Mouse (Mus musculus) megakaryocyte-erythroid progenitor cell, adult 5-6 weeks (primary cell): ENCODE measurements around the gene Fam171a2. TPM values are rescaled to one million over a fixed set of nuclear protein-coding genes. Genes with fewer than 3 reads are reported as not detected.
A peak's percentile ranks its signal among the peaks of the same experiment; 100 is the strongest.
"Not testable (repeated sequence)": the region's sequence is repeated elsewhere in the genome, so short reads cannot be mapped to it uniquely, and the experiment has no call there.

Experiments
- ATAC-seq: replicated peaks from 2 replicates; pipeline ENCODE4 v1.8.0; 2016; ENCODE audit warnings: mild to moderate bottlenecking, inconsistent platforms; ENCODE audit not compliant: severe bottlenecking, poor library complexity, low FRiP score, low TSS enrichment
- total RNA-seq, 2 experiments: library from RNA; stranded (forward) in 1 of 2; stranded (reverse) in 1 of 2; fragments of 200-1000, 215-1000 nt in 1 of 2; fragments of >200 nt in 1 of 2; fragmentation: Nextera tagmentation in 1 of 2; gene quantifications; 2 replicates each; pipeline ENCODE4 v1.2.3; 2014 to 2017

The Fam171a2 gene
- total RNA-seq, 2 experiments from 2014 or later, result 0.28 TPM; not detected in 1

- no peak for ATAC-seq
These were observed 28.6 kb downstream of the Fam171a2 start for GRCm38 (mm10) chr11:102418887-102419286.

GRCm38 (mm10) chr11:102417160-102417559 is 30.3 kb downstream of the Fam171a2 start:
- no peak for ATAC-seq

- no peak for ATAC-seq
These were observed 32.3 kb downstream of the Fam171a2 start for GRCm38 (mm10) chr11:102415034-102415802.

GRCm38 (mm10) chr11:102413059-102413458 is 34.4 kb downstream of the Fam171a2 start:
- no peak for ATAC-seq

- ATAC-seq, result peak; percentile 21; the same call in 1 of the 2 replicates
These were observed 35.8 kb downstream of the Fam171a2 start for GRCm38 (mm10) chr11:102411704-102412103.

GRCm38 (mm10) chr11:102411061-102411460 is 36.4 kb downstream of the Fam171a2 start:
- no peak for ATAC-seq

GRCm38 (mm10) chr11:102410345-102410744 is 37.1 kb downstream of the Fam171a2 start:
- ATAC-seq, result not testable (repeated sequence)

- no peak for ATAC-seq
These were observed 37.6 kb downstream of the Fam171a2 start for GRCm38 (mm10) chr11:102409795-102410330.

- no peak for ATAC-seq
These were observed 38.3 kb downstream of the Fam171a2 start for GRCm38 (mm10) chr11:102408888-102409794.

GRCm38 (mm10) chr11:102408344-102408876 is 39.1 kb downstream of the Fam171a2 start:
- ATAC-seq, result peak; percentile 88

- peak; percentile 26 for ATAC-seq
These were observed 39.7 kb downstream of the Fam171a2 start, which contains the start of gene Slc25a39 for GRCm38 (mm10) chr11:102407834-102408215. TSS of gene Slc25a39 (minus strand) at chr11:102407946.

- ATAC-seq, result peak; percentile 20
These were observed 40.3 kb downstream of the Fam171a2 start for GRCm38 (mm10) chr11:102406900-102407833.

GRCm38 (mm10) chr11:102406401-102406800 is 41.1 kb downstream of the Fam171a2 start:
- ATAC-seq, result no peak

- no peak for ATAC-seq
These were observed 41.8 kb downstream of the Fam171a2 start for GRCm38 (mm10) chr11:102405544-102406285.

- ATAC-seq, result no peak
These were observed 43.1 kb downstream of the Fam171a2 start for GRCm38 (mm10) chr11:102404161-102405010.

- no peak for ATAC-seq
These were observed 43.8 kb downstream of the Fam171a2 start for GRCm38 (mm10) chr11:102403657-102404056.

GRCm38 (mm10) chr11:102401898-102402500 is 45.5 kb downstream of the Fam171a2 start:
- no peak for ATAC-seq
